Mouse (Mus musculus): ENCODE measurements around the gene Wdr90.

DNA sequence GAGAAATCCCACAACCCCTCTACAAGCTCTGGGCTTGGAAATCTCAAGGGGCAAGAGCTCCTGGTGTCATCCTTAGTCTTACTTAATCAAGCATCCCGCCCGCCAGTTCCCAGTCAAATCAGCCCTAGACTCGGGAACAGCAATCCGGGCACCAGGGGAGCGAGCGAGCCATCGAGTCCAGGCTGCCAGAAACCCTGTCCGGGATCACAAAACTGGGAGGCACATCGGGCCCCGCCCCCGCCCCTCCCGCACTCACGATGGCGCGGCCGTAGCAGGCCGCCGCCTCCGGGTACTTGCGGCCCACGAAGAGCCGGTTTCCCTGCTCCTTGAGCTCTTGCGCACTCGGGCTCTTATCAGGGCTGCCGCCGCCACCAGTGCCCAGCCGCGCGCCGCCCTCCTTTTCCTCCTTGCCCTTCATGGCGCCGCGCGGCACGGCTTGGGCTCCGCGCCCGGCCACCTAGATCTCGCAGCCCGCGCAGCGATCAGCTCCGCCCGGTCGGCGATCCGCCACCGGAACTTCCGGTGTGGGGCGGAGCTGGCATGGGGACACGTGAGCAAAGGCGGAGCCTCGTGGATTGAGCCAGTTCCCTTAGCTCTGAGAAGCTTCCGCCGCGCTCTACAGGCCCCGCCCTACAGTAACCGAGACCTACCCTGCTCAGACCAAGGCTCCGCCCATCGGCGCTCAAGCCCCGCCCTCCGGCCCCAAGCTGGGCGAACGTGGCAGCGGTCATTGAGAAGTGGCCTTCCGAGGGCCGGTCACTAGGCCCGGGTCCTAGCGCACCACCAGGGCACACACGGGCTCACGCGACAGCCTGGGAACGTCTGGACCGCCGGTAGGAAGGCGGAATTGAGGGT is 28.6 kb downstream of the Wdr90 start:
- no peak for TF ChIP-seq CTCF (IDR thresholded peaks at IDR 0.05; ENCODE audit: borderline replicate concordance, insufficient read depth, low read depth, low read length)
- TF ChIP-seq POLR2A (IDR thresholded peaks at IDR 0.05; ENCODE audit: borderline replicate concordance, insufficient read depth, low read length): peak; percentile 70
